Mouse (Mus musculus): Measurements from ENCODE around the gene Rab30.

GRCm38 (mm10) chr7:92866526-92866925 lies 125.1 kb downstream of the Rab30 start:
- TF ChIP-seq CTCF (IDR thresholded peaks at IDR 0.05) (peak; percentile 78), EP300 (IDR thresholded peaks at IDR 0.05) (no peak)

Measured in lung, postnatal 0 days (tissue).